Mouse (Mus musculus) cerebellum, adult (tissue): ENCODE data around the gene Sptbn2.
A peak's percentile ranks its signal among the peaks of the same experiment; 100 is the strongest.
"Not testable (repeated sequence)": the region's sequence is repeated elsewhere in the genome, so short reads cannot be mapped to it uniquely, and the experiment has no call there.

Experiments used
- ATAC-seq: cut with Nextera tagmentation; 2 replicates; pipeline ENCODE4 v1.9.2; 2017; ENCODE audit warnings: mild to moderate bottlenecking, moderate library complexity, mixed read lengths; ENCODE audit not compliant: insufficient number of reproducible peaks, low FRiP score, low TSS enrichment

Gene Sptbn2

GRCm38 (mm10) chr19:4720112-4720511, 9.1 kb downstream of the Sptbn2 start:
- ATAC-seq = no peak

- ATAC-seq = no peak
Observed at GRCm38 (mm10) chr19:4720671-4721244, 9.8 kb downstream of the Sptbn2 start.

- no peak for ATAC-seq
Observed at GRCm38 (mm10) chr19:4729186-4729585, 18.2 kb downstream of the Sptbn2 start.

- ATAC-seq = no peak
Observed at GRCm38 (mm10) chr19:4733052-4733451, 22.1 kb downstream of the Sptbn2 start.

- no peak for ATAC-seq
Observed at GRCm38 (mm10) chr19:4737866-4738265, 26.9 kb downstream of the Sptbn2 start.

- ATAC-seq = no peak
Observed at GRCm38 (mm10) chr19:4739053-4739452, 28.1 kb downstream of the Sptbn2 start.

GRCm38 (mm10) chr19:4739762-4740161, 28.8 kb downstream of the Sptbn2 start:
- no peak for ATAC-seq

GRCm38 (mm10) chr19:4741482-4741881, 30.5 kb downstream of the Sptbn2 start:
- no peak for ATAC-seq

GRCm38 (mm10) chr19:4742229-4742628, 31.3 kb downstream of the Sptbn2 start:
- no peak for ATAC-seq

GRCm38 (mm10) chr19:4743524-4743923, 32.6 kb downstream of the Sptbn2 start:
- ATAC-seq = no peak

GRCm38 (mm10) chr19:4744026-4744425, 33.1 kb downstream of the Sptbn2 start:
- no peak for ATAC-seq

- ATAC-seq = no peak
Observed at GRCm38 (mm10) chr19:4745057-4745456, 34.1 kb downstream of the Sptbn2 start.

GRCm38 (mm10) chr19:4745681-4746080, 34.7 kb downstream of the Sptbn2 start:
- peak; percentile 43; the same call in 1 of the 2 replicates for ATAC-seq

GRCm38 (mm10) chr19:4746611-4747010, 35.6 kb downstream of the Sptbn2 start:
- ATAC-seq = peak; percentile 59; the same call in 1 of the 2 replicates

- ATAC-seq = no peak
Observed at GRCm38 (mm10) chr19:4747631-4748312, 36.8 kb downstream of the Sptbn2 start.

GRCm38 (mm10) chr19:4748493-4748892, 37.5 kb downstream of the Sptbn2 start:
- ATAC-seq = no peak

GRCm38 (mm10) chr19:4749975-4750374, 39.0 kb downstream of the Sptbn2 start:
- no peak for ATAC-seq

- ATAC-seq = peak; percentile 74
Observed at GRCm38 (mm10) chr19:4755565-4756192, 44.7 kb downstream of the Sptbn2 start.

- ATAC-seq = peak; percentile 90
Observed at GRCm38 (mm10) chr19:4756193-4756911, 45.4 kb downstream of the Sptbn2 start, which contains the start of gene Rbm4b. Rbm4b (plus strand) TSS chr19:4756497.

- ATAC-seq = no peak
Observed at GRCm38 (mm10) chr19:4756921-4757320, 46.0 kb downstream of the Sptbn2 start.

GRCm38 (mm10) chr19:4760544-4760943, 49.6 kb downstream of the Sptbn2 start:
- ATAC-seq = not testable (repeated sequence)
